In the genomic region with DNA sequence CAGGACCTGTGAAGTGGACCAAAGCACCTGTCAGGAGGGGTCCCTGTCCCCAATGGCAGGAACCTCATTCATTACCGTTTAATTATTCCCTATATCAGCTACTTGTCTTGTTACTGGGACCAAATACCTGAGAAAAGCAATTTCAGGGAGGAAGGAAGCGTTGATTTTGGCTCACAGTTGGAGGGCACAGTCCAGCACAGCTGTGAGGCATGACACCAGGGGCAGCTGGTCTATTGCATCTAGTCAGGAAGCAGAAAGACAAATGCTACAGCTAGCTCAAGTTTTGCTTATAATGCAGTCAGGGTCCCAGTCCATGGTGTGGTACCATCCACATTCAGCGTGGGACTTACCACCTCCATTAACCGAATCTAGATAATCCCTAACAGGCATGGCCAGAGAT, we compare ENCODE assay signal across 19 mouse cellular contexts. TPM values are rescaled to one million over a fixed set of nuclear protein-coding genes. Genes with fewer than 3 reads are reported as not detected.
DNase-seq lines count a peak whose midpoint lies in the region; ATAC-seq and TF ChIP-seq lines count a peak whose summit lies in the region.
"Had no signal": no experiment of that assay in that cellular context is flagged by ENCODE, and none has a peak within 500 bp of the region (broad histone marks: within the 10 kb centered on the region; RNA-seq: fewer than 3 reads in every experiment).

No protein-coding gene starts in this region.

- H3K36me3 ChIP-seq in hindbrain, embryonic 10.5 days = no peaks in the 10 kb centered on the region
- H3K36me3 ChIP-seq in hindbrain, embryonic 16.5 days (ENCODE audit: control insufficient read depth, insufficient read depth, low read length) = no peaks in the 10 kb centered on the region
- no peaks in the 10 kb centered on the region for H3K36me3 ChIP-seq in midbrain, embryonic 10.5 days
- H3K36me3 ChIP-seq in midbrain, postnatal 0 days (ENCODE audit: insufficient read depth, low read length) = no peaks in the 10 kb centered on the region
- H3K36me3 ChIP-seq in limb, embryonic 10.5 days = no peaks in the 10 kb centered on the region
- H3K36me3 ChIP-seq: embryonic facial prominence, embryonic 12.5 days; forebrain, embryonic 12.5 days had no signal

- ATAC-seq in hindbrain, embryonic 16.5 days = no peak
- no peak for ATAC-seq in midbrain, postnatal 0 days (ENCODE audit: low FRiP score)
- ATAC-seq: forebrain, embryonic 14.5 days; forebrain, embryonic 16.5 days had no signal

- H3K27ac ChIP-seq in hindbrain, embryonic 10.5 days = 0 out of 2 replicates have a peak overlapping the region, but pooled peaks have one; percentile 64
- no peak overlapping the region for H3K27ac ChIP-seq in hindbrain, embryonic 16.5 days (ENCODE audit: low read depth, low read length)
- H3K27ac ChIP-seq in midbrain, embryonic 10.5 days (replicated peaks) = 0 out of 2 replicates have a peak overlapping the region, but pooled peaks have one; percentile 52
- no peak overlapping the region for H3K27ac ChIP-seq in midbrain, postnatal 0 days (ENCODE audit: low read depth, low read length)
- H3K27ac ChIP-seq in limb, embryonic 10.5 days = peak overlapping the region; percentile 76; the same call in 1 of the 2 replicates
- H3K27ac ChIP-seq: forebrain, embryonic 12.5 days had no signal

- H3K9ac ChIP-seq in hindbrain, embryonic 16.5 days (ENCODE audit: low read depth, low read length) = no peak overlapping the region
- no peak overlapping the region for H3K9ac ChIP-seq in midbrain, postnatal 0 days (replicated peaks; ENCODE audit: low read length, poor library complexity, severe bottlenecking)
- H3K9ac ChIP-seq: embryonic facial prominence, embryonic 12.5 days; forebrain, embryonic 12.5 days had no signal

- no peaks in the 10 kb centered on the region for H3K9me3 ChIP-seq in hindbrain, embryonic 10.5 days
- no peaks in the 10 kb centered on the region for H3K9me3 ChIP-seq in hindbrain, embryonic 16.5 days (ENCODE audit: control insufficient read depth, low read length)
- H3K9me3 ChIP-seq in midbrain, embryonic 10.5 days (replicated peaks) = no peaks in the 10 kb centered on the region
- no peaks in the 10 kb centered on the region for H3K9me3 ChIP-seq in midbrain, postnatal 0 days (ENCODE audit: low read length)
- no peaks in the 10 kb centered on the region for H3K9me3 ChIP-seq in limb, embryonic 10.5 days (replicated peaks)
- H3K9me3 ChIP-seq: embryonic facial prominence, embryonic 12.5 days; forebrain, embryonic 12.5 days had no signal

- intact Hi-C loops in left cerebral cortex, postnatal 36 days (cut with DNase I) = no loop called here

- TF ChIP-seq CTCF in midbrain, postnatal 0 days (IDR thresholded peaks at IDR 0.05) = no peak

- no peak overlapping the region for H3K4me2 ChIP-seq in hindbrain, embryonic 16.5 days (ENCODE audit: low read length)
- no peak overlapping the region for H3K4me2 ChIP-seq in midbrain, postnatal 0 days (ENCODE audit: low read depth, low read length, poor library complexity, severe bottlenecking)
- H3K4me2 ChIP-seq: embryonic facial prominence, embryonic 12.5 days; forebrain, embryonic 12.5 days had no signal

- no peak overlapping the region for H3K4me3 ChIP-seq in hindbrain, embryonic 10.5 days
- H3K4me3 ChIP-seq in hindbrain, embryonic 16.5 days (ENCODE audit: low read length) = no peak overlapping the region
- H3K4me3 ChIP-seq in midbrain, embryonic 10.5 days = no peak overlapping the region
- no peak overlapping the region for H3K4me3 ChIP-seq in midbrain, postnatal 0 days (ENCODE audit: low read depth, low read length)
- no peak overlapping the region for H3K4me3 ChIP-seq in limb, embryonic 10.5 days
- H3K4me3 ChIP-seq: embryonic facial prominence, embryonic 12.5 days; forebrain, embryonic 12.5 days had no signal

- no peaks in the 10 kb centered on the region for H3K27me3 ChIP-seq in hindbrain, embryonic 10.5 days (ENCODE audit: insufficient read depth, poor library complexity, severe bottlenecking)
- no peaks in the 10 kb centered on the region for H3K27me3 ChIP-seq in hindbrain, embryonic 16.5 days (replicated peaks; ENCODE audit: control insufficient read depth, insufficient read depth, low read length)
- H3K27me3 ChIP-seq in midbrain, embryonic 10.5 days (ENCODE audit: low read depth, poor library complexity, severe bottlenecking) = no peaks in the 10 kb centered on the region
- H3K27me3 ChIP-seq in midbrain, postnatal 0 days (ENCODE audit: insufficient read depth, low read length) = no peaks in the 10 kb centered on the region
- H3K27me3 ChIP-seq in limb, embryonic 10.5 days (ENCODE audit: low read depth, poor library complexity, severe bottlenecking) = no peaks in the 10 kb centered on the region
- H3K27me3 ChIP-seq: embryonic facial prominence, embryonic 12.5 days; forebrain, embryonic 12.5 days had no signal

- H3K4me1 ChIP-seq in hindbrain, embryonic 10.5 days (replicated peaks) = peaks cover 31% of the 10 kb centered on the region
- peaks cover 6% of the 10 kb centered on the region; the same call in 1 of the 2 replicates for H3K4me1 ChIP-seq in hindbrain, embryonic 16.5 days (ENCODE audit: control insufficient read depth, insufficient read depth, low read depth, low read length)
- H3K4me1 ChIP-seq in midbrain, embryonic 10.5 days = peaks cover 17% of the 10 kb centered on the region
- H3K4me1 ChIP-seq in midbrain, postnatal 0 days (ENCODE audit: insufficient read depth, low read length) = no peaks in the 10 kb centered on the region
- H3K4me1 ChIP-seq in limb, embryonic 10.5 days = peaks cover 36% of the 10 kb centered on the region

- WGBS in hindbrain, embryonic 10.5 days = 79% methylated on average over 4 of the region's 4 CpGs
- 81% methylated on average over 4 of the region's 4 CpGs for WGBS in hindbrain, embryonic 16.5 days
- WGBS in midbrain, embryonic 10.5 days = 86% methylated on average over 4 of the region's 4 CpGs
- 82% methylated on average over 4 of the region's 4 CpGs for WGBS in midbrain, postnatal 0 days
- 87% methylated on average over 4 of the region's 4 CpGs for WGBS in limb, embryonic 10.5 days

- DNase-seq in hindbrain, embryonic 10.5 days (ENCODE audit: low spot score) = no peak
- no peak for DNase-seq in midbrain, embryonic 10.5 days (ENCODE audit: low spot score)
- DNase-seq in midbrain, postnatal 0 days (ENCODE audit: low spot score) = no peak
- no peak for DNase-seq in limb, embryonic 10.5 days (ENCODE audit: low spot score)
- DNase-seq in left cerebral cortex, postnatal 36 days (ENCODE audit: low spot score in 2 of 2) = no peak
- no peak for DNase-seq in gastrocnemius, postnatal 10 days
- DNase-seq: cerebellum, adult 11 months; cerebellum, adult 18-20 months; cerebellum, adult 8-10 months; cerebellum, adult 9-11 months; cerebellum, postnatal 14 days; cerebellum, postnatal 36 days had no signal

RNA-seq across cellular contexts. Expression of gene Itga11, which starts 29.6 kb away (rescaled TPM):
- 2.3 and 3.0 TPM in 2 replicates for polyA plus RNA-seq in hindbrain, embryonic 10.5 days (2016; fragmentation: Nextera tagmentation; extraction: Ambion mirVana)
- 1.1 and 2.0 TPM in 2 replicates for polyA plus RNA-seq in hindbrain, embryonic 16.5 days (2015; fragmentation: Nextera tagmentation; extraction: Ambion mirVana)
- 2.3 and 3.4 TPM in 2 replicates for polyA plus RNA-seq in midbrain, embryonic 10.5 days (2016; fragmentation: Nextera tagmentation; extraction: Ambion mirVana)
- 2.3 and 2.6 TPM in 2 replicates for total RNA-seq in midbrain, postnatal 0 days (2014; rRNA removed)
- 0.52 and 0.65 TPM in 2 replicates for polyA plus RNA-seq in midbrain, postnatal 0 days (2015; fragmentation: Nextera tagmentation; extraction: Ambion mirVana)
- polyA plus RNA-seq in limb, embryonic 10.5 days (2016; fragmentation: Nextera tagmentation; extraction: Ambion mirVana) = 0.45 and 2.2 TPM in 2 replicates
- 1 to 10 TPM; 1.9 to 5.3 TPM for total RNA-seq in left cerebral cortex, postnatal 36 days (2021)
- 1 to 10 TPM; 5.4 to 9.0 TPM for total RNA-seq in gastrocnemius, postnatal 10 days (2021)
- total RNA-seq: common myeloid progenitor, adult 5-6 weeks; MEL had no signal

Comparison
In these comparisons a context has a peak if more than half of its experiments do, and no peak if none do; other contexts are left out.
1. H3K27ac ChIP-seq: peak in hindbrain, embryonic 10.5 days (single experiment), midbrain, embryonic 10.5 days (single experiment) and limb, embryonic 10.5 days (single experiment); none in hindbrain, embryonic 16.5 days (single experiment) and midbrain, postnatal 0 days (single experiment).